32 mouse cellular contexts compared by ENCODE assay signal in the genomic region with DNA sequence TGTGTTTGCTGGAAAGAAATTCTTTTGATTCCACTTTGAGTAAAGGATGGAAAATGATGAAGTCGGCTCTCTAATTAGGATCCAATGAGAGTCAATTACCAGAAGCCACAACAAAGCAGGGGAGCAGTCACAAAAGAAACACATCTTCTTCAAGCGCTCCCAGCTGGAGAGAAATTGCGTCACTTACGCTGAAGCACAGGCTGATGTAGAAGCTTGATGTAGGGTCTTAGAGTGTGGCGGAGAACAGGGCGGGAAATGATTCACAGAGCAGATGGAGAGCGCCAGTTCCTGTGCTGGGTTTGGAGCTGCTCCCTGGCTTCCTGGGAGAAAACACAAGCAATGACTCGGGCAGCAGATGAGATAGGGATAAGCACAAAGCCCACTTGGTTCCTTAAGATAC. TPM values are rescaled to one million over a fixed set of nuclear protein-coding genes. Genes with fewer than 3 reads are reported as not detected.
DNase-seq lines count a peak whose midpoint lies in the region; ATAC-seq lines count a peak whose summit lies in the region.
"Had no signal": no experiment of that assay in that cellular context is flagged by ENCODE, and none has a peak within 500 bp of the region (broad histone marks: within the 10 kb centered on the region; RNA-seq: fewer than 3 reads in every experiment).

No protein-coding gene starts in this region.

- no peaks in the 10 kb centered on the region for H3K36me3 ChIP-seq in embryonic facial prominence, embryonic 14.5 days (ENCODE audit: control insufficient read depth, insufficient read depth, low read length)
- H3K36me3 ChIP-seq in embryonic facial prominence, embryonic 10.5 days (replicated peaks): no peaks in the 10 kb centered on the region
- H3K36me3 ChIP-seq in heart, embryonic 12.5 days: no peaks in the 10 kb centered on the region
- H3K36me3 ChIP-seq: embryonic facial prominence, embryonic 15.5 days; heart, embryonic 15.5 days; hindbrain, embryonic 10.5 days; hindbrain, embryonic 13.5 days had no signal

- H3K9ac ChIP-seq in embryonic facial prominence, embryonic 14.5 days (ENCODE audit: low read depth, low read length): no peak overlapping the region
- H3K9ac ChIP-seq in heart, embryonic 12.5 days: no peak overlapping the region
- H3K9ac ChIP-seq: embryonic facial prominence, embryonic 15.5 days; heart, embryonic 15.5 days; hindbrain, embryonic 13.5 days had no signal

- no peak overlapping the region for H3K27ac ChIP-seq in embryonic facial prominence, embryonic 14.5 days (replicated peaks; ENCODE audit: low read depth, low read length)
- no peak overlapping the region for H3K27ac ChIP-seq in embryonic facial prominence, embryonic 10.5 days (replicated peaks)
- H3K27ac ChIP-seq in heart, embryonic 12.5 days (ENCODE audit: poor library complexity, severe bottlenecking): no peak overlapping the region
- H3K27ac ChIP-seq: embryonic facial prominence, embryonic 15.5 days; gastrocnemius, adult 2 months; heart, embryonic 15.5 days; hindbrain, embryonic 10.5 days; hindbrain, embryonic 13.5 days had no signal

- H3K9me3 ChIP-seq in embryonic facial prominence, embryonic 14.5 days (ENCODE audit: control insufficient read depth, low read length): 0 out of 2 replicates have a peak, but pooled peaks cover 5% of the 10 kb centered on the region
- H3K9me3 ChIP-seq in embryonic facial prominence, embryonic 10.5 days: 0 out of 2 replicates have a peak, but pooled peaks cover 2% of the 10 kb centered on the region
- H3K9me3 ChIP-seq in heart, embryonic 12.5 days (replicated peaks): no peaks in the 10 kb centered on the region
- H3K9me3 ChIP-seq: embryonic facial prominence, embryonic 15.5 days; heart, embryonic 15.5 days; hindbrain, embryonic 13.5 days had no signal

- intact Hi-C loops in left cerebral cortex, postnatal 10 days (cut with DNase I): loop anchor here (5.0 kb wide), 1 partner anchor 137 kb away; no protein-coding TSS in a partner anchor

- 74% methylated on average over 8 of the region's 8 CpGs for whole genome bisulfite sequencing in embryonic facial prominence, embryonic 14.5 days
- 88% methylated on average over 8 of the region's 8 CpGs for WGBS in embryonic facial prominence, embryonic 10.5 days
- WGBS in heart, embryonic 12.5 days: 83% methylated on average over 8 of the region's 8 CpGs

- no peak overlapping the region for H3K4me2 ChIP-seq in embryonic facial prominence, embryonic 14.5 days (ENCODE audit: low read depth, low read length)
- H3K4me2 ChIP-seq in heart, embryonic 12.5 days: no peak overlapping the region
- H3K4me2 ChIP-seq: embryonic facial prominence, embryonic 15.5 days; heart, embryonic 11.5 days; heart, embryonic 15.5 days; hindbrain, embryonic 13.5 days had no signal

- no peaks in the 10 kb centered on the region for H3K27me3 ChIP-seq in embryonic facial prominence, embryonic 14.5 days (replicated peaks; ENCODE audit: control insufficient read depth, insufficient read depth, low read length)
- H3K27me3 ChIP-seq in embryonic facial prominence, embryonic 10.5 days (replicated peaks; ENCODE audit: low read depth, poor library complexity, severe bottlenecking): no peaks in the 10 kb centered on the region
- H3K27me3 ChIP-seq in heart, embryonic 12.5 days (replicated peaks): no peaks in the 10 kb centered on the region
- H3K27me3 ChIP-seq: embryonic facial prominence, embryonic 15.5 days; heart, embryonic 15.5 days; hindbrain, embryonic 13.5 days had no signal

- DNase-seq in embryonic facial prominence, embryonic 14.5 days (ENCODE audit: low spot score): peak; percentile 10
- no peak for DNase-seq in embryonic facial prominence, embryonic 10.5 days (ENCODE audit: low spot score)
- DNase-seq in frontal cortex, postnatal 14 days (ENCODE audit: low spot score in 2 of 2): no peak
- peak; percentile 39 for DNase-seq in 416B (ENCODE audit: low read depth)
- peak; percentile 70 for DNase-seq in brain, adult 2 months (ENCODE audit: low read depth, low spot score)
- no peak for DNase-seq in left cerebral cortex, postnatal 10 days (ENCODE audit: extremely low spot score in 1 of 2, low spot score in 2 of 2)
- DNase-seq: adrenal gland, adult 8-10 months; adrenal gland, postnatal 25 days; B cell, adult 2 months; cerebellum, adult 11 months; cerebellum, adult 8-10 months; cerebellum, postnatal 10 days; cerebellum, postnatal 36 days; embryo, embryonic 11 days; gastrocnemius, adult 2 months; gastrocnemius, postnatal 14 days; heart, adult 11 months; heart, postnatal 10 days; heart, postnatal 36 days; kidney, adult 18-20 months had no signal

- no peak overlapping the region for H3K4me3 ChIP-seq in embryonic facial prominence, embryonic 14.5 days (ENCODE audit: low read depth, low read length)
- H3K4me3 ChIP-seq in embryonic facial prominence, embryonic 10.5 days: no peak overlapping the region
- H3K4me3 ChIP-seq in heart, embryonic 12.5 days: no peak overlapping the region
- H3K4me3 ChIP-seq: embryonic facial prominence, embryonic 15.5 days; gastrocnemius, adult 2 months; heart, embryonic 15.5 days; hindbrain, embryonic 10.5 days; hindbrain, embryonic 13.5 days had no signal

- ATAC-seq in embryonic facial prominence, embryonic 14.5 days (ENCODE audit: low read depth): no peak
- 0 out of 2 replicates have a peak, but pooled peaks have one; percentile 46 for ATAC-seq in frontal cortex, adult (ENCODE audit: low TSS enrichment)
- ATAC-seq in heart, embryonic 12.5 days (ENCODE audit: insufficient number of reproducible peaks, low FRiP score): no peak
- ATAC-seq: activated CD4-positive, CD25-positive, alpha-beta regulatory T cell, adult 4 months; CD4-positive, CD25-positive, alpha-beta regulatory T cell, adult 4 months; hindbrain, embryonic 16.5 days; inflammation-experienced regulatory T-cells, adult 6 months; intestine, embryonic 16.5 days had no signal

- peaks cover 14% of the 10 kb centered on the region for H3K4me1 ChIP-seq in embryonic facial prominence, embryonic 14.5 days (ENCODE audit: control insufficient read depth, insufficient read depth, low read length)
- H3K4me1 ChIP-seq in embryonic facial prominence, embryonic 10.5 days: peaks cover 21% of the 10 kb centered on the region
- H3K4me1 ChIP-seq in heart, embryonic 12.5 days (replicated peaks): peaks cover 16% of the 10 kb centered on the region

RNA-seq across cellular contexts. Expression of a gene that starts 40.4 kb away (rescaled TPM):
- polyA plus RNA-seq in embryonic facial prominence, embryonic 14.5 days (2014; fragmentation: Nextera tagmentation; extraction: Ambion mirVana): 30.9 and 39.2 TPM in 2 replicates
- 45.9 and 49.6 TPM in 2 replicates for polyA plus RNA-seq in embryonic facial prominence, embryonic 10.5 days (2016; fragmentation: Nextera tagmentation; extraction: Ambion mirVana)
- polyA plus RNA-seq in heart, embryonic 12.5 days (2016; fragmentation: Nextera tagmentation; extraction: Ambion mirVana): 89.3 and 89.4 TPM in 2 replicates
- 10 to 100 TPM; 65.5 to 71.4 TPM for total RNA-seq in left cerebral cortex, postnatal 10 days (2021)

Comparison
In these comparisons a context has a peak if more than half of its experiments do, and no peak if none do; other contexts are left out.
1. DNase-seq: peak in embryonic facial prominence, embryonic 14.5 days (single experiment), 416B (single experiment) and brain, adult 2 months (single experiment); none in embryonic facial prominence, embryonic 10.5 days (single experiment), frontal cortex, postnatal 14 days (0 of 2) and left cerebral cortex, postnatal 10 days (0 of 2).